Mouse (Mus musculus) heart, postnatal 0 days (tissue): ENCODE data around the gene Pde4c. TPM values are rescaled to one million over a fixed set of nuclear protein-coding genes. Genes with fewer than 3 reads are reported as not detected.
A peak's percentile ranks its signal among the peaks of the same experiment; 100 is the strongest.

Experiments
- ATAC-seq: fragments of 200-750 bp; cut with Nextera tagmentation; 2 replicates; pipeline ENCODE4 v1.8.0; 2017; ENCODE audit warnings: low read depth, moderate number of reproducible peaks, moderate library complexity; ENCODE audit not compliant: insufficient read depth
- DNase-seq: peaks from one replicate; pipeline ENCODE4 v3.0.0-alpha.2; 2016; ENCODE audit warnings: low spot score
- H3K27ac ChIP-seq: fragments of 300-500 bp; sonication (generic); 2 replicates; pipeline ENCODE4 v1.5.1; 2014; ENCODE audit warnings: low read depth, mild to moderate bottlenecking
- H3K27me3 ChIP-seq: fragments of 300-500 bp; sonication (generic); 2 replicates; pipeline ENCODE4 v1.6.1; 2014; ENCODE audit warnings: low read length, mixed read lengths; ENCODE audit not compliant: control insufficient read depth, insufficient read depth
- H3K36me3 ChIP-seq: fragments of 300-500 bp; sonication (generic); replicated peaks from 2 replicates; pipeline ENCODE4 v1.6.1; 2014; ENCODE audit warnings: low read length, mixed read lengths; ENCODE audit not compliant: control insufficient read depth, insufficient read depth
- H3K4me1 ChIP-seq: fragments of 300-500 bp; sonication (generic); 2 replicates; pipeline ENCODE4 v1.6.1; 2014; ENCODE audit warnings: antibody characterized with exemption; ENCODE audit not compliant: control insufficient read depth, insufficient read depth
- H3K4me2 ChIP-seq: fragments of 300-500 bp; sonication (generic); 2 replicates; pipeline ENCODE4 v1.6.1; 2014; ENCODE audit warnings: low read depth, mild to moderate bottlenecking, low read length, moderate library complexity
- H3K4me3 ChIP-seq: fragments of 300-500 bp; sonication (generic); 2 replicates; pipeline ENCODE4 v1.5.1; 2014; ENCODE audit warnings: low read depth, low read length
- H3K9ac ChIP-seq: fragments of 300-500 bp; sonication (generic); replicated peaks from 2 replicates; pipeline ENCODE4 v1.6.1; 2014; ENCODE audit warnings: low read depth, low read length, mixed read lengths
- H3K9me3 ChIP-seq: fragments of 300-500 bp; sonication (generic); replicated peaks from 2 replicates; pipeline ENCODE4 v1.6.1; 2016; ENCODE audit warnings: low read length; ENCODE audit not compliant: control insufficient read depth
- CTCF ChIP-seq: IDR thresholded peaks from 2 replicates; pipeline ENCODE4 v1.5.1; 2016; ENCODE audit warnings: antibody characterized with exemption, control low read depth, low read depth
- EP300 ChIP-seq: IDR thresholded peaks from 2 replicates; pipeline ENCODE4 v1.6.1; 2016; ENCODE audit warnings: antibody characterized with exemption, low read depth
- WGBS: fragments of 180-500 bp; shearing (Covaris S2); extraction: QIAGEN DNeasy Blood & Tissue Kit; methylation state at CpG from one replicate; pipeline ENCODE4 v1.1.7; 2014; 5-methylcytosine and 5-hydroxymethylcytosine counted together
- polyA plus RNA-seq: library from polyadenylated mRNA; unstranded; fragments of >200 nt; fragmentation: Nextera tagmentation; extraction: Ambion mirVana; gene quantifications from 2 replicates; pipeline ENCODE4 v1.2.1, GENCODE M21; 2015
- total RNA-seq: library from RNA; depleted of rRNA; stranded (reverse); fragments of >200 nt; gene quantifications from 2 replicates; pipeline ENCODE4 v1.2.3, GENCODE M21; 2014; ENCODE audit warnings: low replicate concordance

Gene Pde4c
- total and polyA plus RNA-seq, 2 experiments from 2014 or later: 0.42 to 0.56 TPM

GRCm38 (mm10) chr8:70709794-70710193, 13.7 kb upstream of the Pde4c start:
- H3K27ac ChIP-seq: no peak overlapping the region
- DNase-seq (no peak), ATAC-seq (no peak)
- no peaks in the 10 kb centered on the region for H3K9me3 ChIP-seq
- no peak for TF ChIP-seq EP300
- TF ChIP-seq CTCF: no peak
- H3K4me3 ChIP-seq: no peak overlapping the region
- no peaks in the 10 kb centered on the region for H3K4me1 ChIP-seq
- no peak overlapping the region for H3K4me2 ChIP-seq
- WGBS: 92% methylated on average over 9 of the region's 9 CpGs
- H3K27me3 ChIP-seq: no peaks in the 10 kb centered on the region
- H3K36me3 ChIP-seq: no peaks in the 10 kb centered on the region
- no peak overlapping the region for H3K9ac ChIP-seq

- Histone ChIP-seq H3K9ac (no peak overlapping the region), H3K27me3 (no peaks in the 10 kb centered on the region), H3K36me3 (no peaks in the 10 kb centered on the region), H3K9me3 (no peaks in the 10 kb centered on the region), H3K27ac (no peak overlapping the region), H3K4me2 (no peak overlapping the region), H3K4me1 (no peaks in the 10 kb centered on the region), H3K4me3 (no peak overlapping the region)
- TF ChIP-seq CTCF (no peak), EP300 (no peak)
- DNase-seq: no peak
- no peak for ATAC-seq
- WGBS: 100% methylated on average over 1 of the region's 1 CpGs
Observed at GRCm38 (mm10) chr8:70710296-70710695, 13.2 kb upstream of the Pde4c start.

- WGBS: 80% methylated on average over 11 of the region's 11 CpGs
- no peaks in the 10 kb centered on the region for H3K4me1 ChIP-seq
Observed at GRCm38 (mm10) chr8:70711041-70711440, 12.5 kb upstream of the Pde4c start.

GRCm38 (mm10) chr8:70713991-70714390, 9.5 kb upstream of the Pde4c start:
- 78% methylated on average over 7 of the region's 7 CpGs for WGBS
- H3K27ac ChIP-seq: no peak overlapping the region
- TF ChIP-seq CTCF (no peak), EP300 (no peak)
- DNase-seq: no peak
- H3K27me3 ChIP-seq: 0 out of 2 replicates have a peak, but pooled peaks cover 4% of the 10 kb centered on the region
- H3K36me3 ChIP-seq: no peaks in the 10 kb centered on the region
- ATAC-seq: no peak
- H3K9ac ChIP-seq: no peak overlapping the region
- no peak overlapping the region for H3K4me3 ChIP-seq
- no peak overlapping the region for H3K4me2 ChIP-seq
- no peaks in the 10 kb centered on the region for H3K4me1 ChIP-seq
- H3K9me3 ChIP-seq: no peaks in the 10 kb centered on the region

More at GRCm38 (mm10) chr8:70711041-70711440, 12.5 kb upstream of the Pde4c start:
- Histone ChIP-seq H3K9me3 (no peaks in the 10 kb centered on the region), H3K9ac (no peak overlapping the region), H3K27me3 (no peaks in the 10 kb centered on the region), H3K4me3 (no peak overlapping the region), H3K27ac (no peak overlapping the region), H3K4me2 (no peak overlapping the region), H3K36me3 (no peaks in the 10 kb centered on the region)
- TF ChIP-seq EP300 (no peak), CTCF (no peak)
- peak; percentile 15; the same call in 1 of the 2 replicates for ATAC-seq
- no peak for DNase-seq

- Histone ChIP-seq H3K27ac (no peak overlapping the region), H3K4me2 (no peak overlapping the region), H3K27me3 (0 out of 2 replicates have a peak, but pooled peaks cover 8% of the 10 kb centered on the region), H3K9ac (no peak overlapping the region), H3K4me3 (no peak overlapping the region), H3K4me1 (no peaks in the 10 kb centered on the region), H3K9me3 (no peaks in the 10 kb centered on the region), H3K36me3 (no peaks in the 10 kb centered on the region)
- TF ChIP-seq EP300 (no peak), CTCF (no peak)
- 48% methylated on average over 2 of the region's 2 CpGs for WGBS
- ATAC-seq (no peak), DNase-seq (no peak)
Observed at GRCm38 (mm10) chr8:70715086-70715485, 8.4 kb upstream of the Pde4c start.
